ENCODE assay signal across 37 mouse cellular contexts in the genomic region with DNA sequence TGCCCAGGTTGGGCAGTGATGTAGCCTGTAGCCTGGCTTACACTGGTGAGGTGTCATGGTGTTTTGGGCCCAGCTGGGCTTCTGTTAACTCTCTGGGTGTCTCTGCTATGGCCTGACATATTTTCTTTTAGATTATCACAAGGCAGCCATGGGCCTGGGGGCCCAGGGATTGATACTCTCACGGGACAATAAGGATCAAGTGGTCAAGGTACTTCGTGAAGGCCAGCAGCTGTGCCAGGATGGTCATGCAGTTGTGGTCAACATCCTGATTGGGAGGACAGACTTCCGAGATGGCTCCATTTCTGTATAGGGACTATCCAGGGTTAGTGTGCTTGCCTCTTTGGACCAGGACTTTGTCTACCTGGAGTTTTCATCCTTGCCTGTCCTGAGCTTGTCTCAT. TPM values are rescaled to one million over a fixed set of nuclear protein-coding genes. Genes with fewer than 3 reads are reported as not detected.
"Had no signal": no experiment of that assay in that cellular context is flagged by ENCODE, and none has a peak within 500 bp of the region (broad histone marks: within the 10 kb centered on the region; RNA-seq: fewer than 3 reads in every experiment).

No protein-coding gene starts in this region.

- H3K4me1 ChIP-seq: heart, embryonic 12.5 days; hindbrain, embryonic 13.5 days; hindbrain, embryonic 15.5 days; intestine, embryonic 15.5 days; limb, embryonic 10.5 days; limb, embryonic 12.5 days; liver, embryonic 13.5 days had no signal

- H3K9ac ChIP-seq: heart, embryonic 12.5 days; hindbrain, embryonic 13.5 days; hindbrain, embryonic 15.5 days; intestine, embryonic 15.5 days; limb, embryonic 12.5 days; liver, embryonic 13.5 days had no signal

- ATAC-seq: hindbrain, postnatal 0 days; intestine, embryonic 15.5 days; intestine, postnatal 0 days had no signal

- H3K4me2 ChIP-seq: heart, embryonic 12.5 days; hindbrain, embryonic 13.5 days; hindbrain, embryonic 15.5 days; intestine, embryonic 15.5 days; limb, embryonic 12.5 days; liver, embryonic 11.5 days; liver, embryonic 13.5 days had no signal

- H3K27me3 ChIP-seq: heart, embryonic 12.5 days; hindbrain, embryonic 13.5 days; hindbrain, embryonic 15.5 days; intestine, embryonic 15.5 days; limb, embryonic 12.5 days had no signal

- H3K27ac ChIP-seq: hindbrain, embryonic 13.5 days; hindbrain, embryonic 15.5 days; hindbrain, postnatal 0 days; intestine, embryonic 15.5 days; layer of hippocampus, adult 2 months; left cerebral cortex, adult 2 months; limb, embryonic 10.5 days; limb, embryonic 12.5 days; liver, embryonic 13.5 days had no signal

- H3K9me3 ChIP-seq: heart, embryonic 12.5 days; hindbrain, embryonic 13.5 days; hindbrain, embryonic 15.5 days; intestine, embryonic 15.5 days; limb, embryonic 10.5 days; limb, embryonic 12.5 days; liver, embryonic 13.5 days had no signal

- DNase-seq: gastrocnemius, postnatal 14 days; gastrocnemius, postnatal 36 days; heart, adult 18-20 months; heart, postnatal 10 days; kidney, adult 18-20 months; kidney, adult 8-10 months; kidney, postnatal 10 days; kidney, postnatal 25 days; kidney, postnatal 4 days; liver; liver, embryonic 13.5 days had no signal

- H3K4me3 ChIP-seq: heart, embryonic 12.5 days; hindbrain, embryonic 13.5 days; hindbrain, embryonic 15.5 days; intestine, embryonic 15.5 days; layer of hippocampus, adult 2 months; left cerebral cortex, adult 2 months; limb, embryonic 10.5 days; limb, embryonic 12.5 days; liver, embryonic 13.5 days had no signal

RNA-seq across cellular contexts. Expression of gene Olfr1357, which starts 33.9 kb away (rescaled TPM):
- total RNA-seq: gastrocnemius, adult 18-20 months; gastrocnemius, adult 8-10 months; gastrocnemius, postnatal 14 days; gastrocnemius, postnatal 36 days; heart, adult 18-20 months; heart, postnatal 10 days; heart, postnatal 25 days; hematopoietic stem cell, adult 5-6 weeks; hindbrain, postnatal 0 days; layer of hippocampus, adult 2 months; layer of hippocampus, postnatal 10 days; layer of hippocampus, postnatal 25 days; left cerebral cortex, adult 2 months; left cerebral cortex, postnatal 14 days; left cerebral cortex, postnatal 36 days had no signal
- polyA plus RNA-seq: gonadal fat pad, adult 2 months; heart, embryonic 12.5 days; heart, embryonic 14.5 days; heart, embryonic 16.5 days; hindbrain, embryonic 11.5 days; hindbrain, embryonic 13.5 days; hindbrain, embryonic 15.5 days; hindbrain, postnatal 0 days; intestine, embryonic 15.5 days; intestine, postnatal 0 days; kidney, embryonic 14.5 days; kidney, embryonic 16.5 days; limb, embryonic 10.5 days; limb, embryonic 12.5 days; limb, embryonic 14.5 days; liver, embryonic 11.5 days; liver, embryonic 13.5 days had no signal
